Mouse (Mus musculus): ENCODE data around the gene Arhgef12. TPM values are rescaled to one million over a fixed set of nuclear protein-coding genes. Genes with fewer than 3 reads are reported as not detected.

Gene Arhgef12
- polyA plus RNA-seq, 3 experiments from 2014 or later: 4.5 to 20.4 (median 17.1) TPM

Other genes starting within 250 kb of the Arhgef12 start
- gene Grik4, start 162.7 kb downstream of the Arhgef12 start, polyA plus RNA-seq (2017; shearing (Covaris generic)): under 1 TPM in 2 of 3 experiments, not detected in 1; 0.06 to 0.08 TPM
- 1 to 10 TPM in 2 of 3 experiments, under 1 TPM in 1; 0.67 to 4.8 (median 3.7) TPM for gene Tmem136, start 9.3 kb upstream of the Arhgef12 start, polyA plus RNA-seq (2017; shearing (Covaris generic))
- not detected for gene Pou2f3, start 103.1 kb upstream of the Arhgef12 start, polyA plus RNA-seq (2017; shearing (Covaris generic))
- gene Oaf, start 132.7 kb upstream of the Arhgef12 start, polyA plus RNA-seq (2017; shearing (Covaris generic)): 1 to 10 TPM in 1 of 3 experiments, under 1 TPM in 1, not detected in 1; 0.28 to 1.3 TPM
- gene Trim29, start 203.6 kb upstream of the Arhgef12 start, polyA plus RNA-seq (2017; shearing (Covaris generic)): not detected